In the genomic region with DNA sequence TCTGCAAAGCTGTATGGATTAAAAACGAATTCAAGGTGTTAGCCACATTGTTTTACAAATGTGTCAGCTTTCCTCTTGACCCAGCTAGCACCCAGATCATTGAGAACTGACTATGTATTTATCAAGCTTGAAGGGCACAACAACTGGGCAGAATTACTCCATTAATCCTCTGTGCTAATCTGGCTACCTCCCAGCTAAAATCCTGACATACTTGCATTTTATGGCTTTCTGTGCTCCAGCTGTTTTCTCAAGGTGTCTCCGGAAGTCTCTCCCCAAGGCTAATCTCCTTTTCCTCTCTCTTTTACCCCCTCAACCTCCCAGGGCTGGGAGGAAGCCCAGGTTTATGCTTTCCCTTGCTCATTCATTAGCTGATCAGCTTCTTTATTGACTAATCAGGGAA, we compare ENCODE assay signal across 26 mouse cellular contexts. TPM values are rescaled to one million over a fixed set of nuclear protein-coding genes. Genes with fewer than 3 reads are reported as not detected.
DNase-seq lines count a peak whose midpoint lies in the region; ATAC-seq and TF ChIP-seq lines count a peak whose summit lies in the region.
"Had no signal": no experiment of that assay in that cellular context is flagged by ENCODE, and none has a peak within 500 bp of the region (broad histone marks: within the 10 kb centered on the region; RNA-seq: fewer than 3 reads in every experiment).

No protein-coding gene starts in this region.

- 0 out of 2 replicates have a peak, but pooled peaks have one; percentile 35 for ATAC-seq in intestine, embryonic 15.5 days
- no peak for ATAC-seq in intestine, embryonic 16.5 days
- ATAC-seq: activated CD4-positive, CD25-positive, alpha-beta regulatory T cell, adult 4 months; CD4-positive, CD25-positive, alpha-beta regulatory T cell, adult 4 months; forebrain, embryonic 14.5 days; forebrain, embryonic 16.5 days; Patski had no signal

- no peak overlapping the region for H3K4me3 ChIP-seq in intestine, embryonic 15.5 days (replicated peaks)
- H3K4me3 ChIP-seq in intestine, embryonic 16.5 days (ENCODE audit: low read length): no peak overlapping the region
- 0 out of 2 replicates have a peak overlapping the region, but pooled peaks have one; percentile 2 for H3K4me3 ChIP-seq in E14TG2a.4 (replicated peaks; ENCODE audit: low read length)
- H3K4me3 ChIP-seq in hindbrain, embryonic 10.5 days: no peak overlapping the region
- H3K4me3 ChIP-seq: embryonic facial prominence, embryonic 10.5 days; embryonic facial prominence, embryonic 12.5 days; forebrain, embryonic 12.5 days had no signal

- H3K4me1 ChIP-seq in intestine, embryonic 15.5 days (replicated peaks): peaks cover 7% of the 10 kb centered on the region
- H3K4me1 ChIP-seq in intestine, embryonic 16.5 days (ENCODE audit: control insufficient read depth, insufficient read depth, low read length): peaks cover 11% of the 10 kb centered on the region
- peaks cover 54% of the 10 kb centered on the region for H3K4me1 ChIP-seq in E14TG2a.4 (replicated peaks; ENCODE audit: low read depth, low read length)
- peaks cover 5% of the 10 kb centered on the region; the same call in 1 of the 2 replicates for H3K4me1 ChIP-seq in hindbrain, embryonic 10.5 days (replicated peaks)
- H3K4me1 ChIP-seq: embryonic facial prominence, embryonic 12.5 days; forebrain, embryonic 12.5 days had no signal

- no peak overlapping the region for H3K4me2 ChIP-seq in intestine, embryonic 15.5 days (replicated peaks)
- H3K4me2 ChIP-seq in intestine, embryonic 16.5 days (ENCODE audit: low read depth, low read length): no peak overlapping the region
- H3K4me2 ChIP-seq: embryonic facial prominence, embryonic 12.5 days; forebrain, embryonic 12.5 days had no signal

- TF ChIP-seq CTCF in E14TG2a.4 (conservative IDR thresholded peaks at IDR 0.05; ENCODE audit: low read length): no peak

- intact Hi-C loops in heart, postnatal 14 days (cut with DNase I): no loop called here

- H3K27ac ChIP-seq in intestine, embryonic 15.5 days: no peak overlapping the region
- no peak overlapping the region for H3K27ac ChIP-seq in intestine, embryonic 16.5 days (ENCODE audit: low read length)
- H3K27ac ChIP-seq in hindbrain, embryonic 10.5 days: no peak overlapping the region
- H3K27ac ChIP-seq: embryonic facial prominence, embryonic 10.5 days; embryonic facial prominence, embryonic 12.5 days; forebrain, embryonic 12.5 days had no signal

- DNase-seq in ES-CJ7 (ENCODE audit: low read depth, low spot score): peak; percentile 51
- DNase-seq in ZHBTc4 (ENCODE audit: low read depth, low spot score): peak; percentile 74
- DNase-seq in Muller cell, postnatal 12 days (ENCODE audit: inconsistent ontology term): no peak
- no peak for DNase-seq in hindbrain, embryonic 10.5 days (ENCODE audit: low spot score)
- no peak for DNase-seq in heart, postnatal 14 days
- DNase-seq: adrenal gland, adult 8-10 months; adrenal gland, postnatal 14 days; adrenal gland, postnatal 36 days; B cell, adult 2 months; cerebellum, adult 11-12 months; cerebellum, adult 2 months; cerebellum, adult 9-10 months; cerebellum, postnatal 10 days; cerebellum, postnatal 25 days had no signal

- 45% methylated on average over 2 of the region's 2 CpGs for WGBS in intestine, embryonic 15.5 days
- 47% methylated on average over 2 of the region's 2 CpGs for WGBS in intestine, embryonic 16.5 days
- 76% methylated on average over 2 of the region's 2 CpGs for WGBS in hindbrain, embryonic 10.5 days

- no peaks in the 10 kb centered on the region for H3K27me3 ChIP-seq in intestine, embryonic 15.5 days (replicated peaks)
- no peaks in the 10 kb centered on the region for H3K27me3 ChIP-seq in intestine, embryonic 16.5 days (replicated peaks; ENCODE audit: control insufficient read depth, insufficient read depth, low read length)
- H3K27me3 ChIP-seq in E14TG2a.4 (ENCODE audit: insufficient read depth, low read length): no peaks in the 10 kb centered on the region
- no peaks in the 10 kb centered on the region for H3K27me3 ChIP-seq in hindbrain, embryonic 10.5 days (ENCODE audit: insufficient read depth, poor library complexity, severe bottlenecking)
- H3K27me3 ChIP-seq: CH12.LX; embryonic facial prominence, embryonic 12.5 days; Patski had no signal

- H3K9ac ChIP-seq in intestine, embryonic 15.5 days: no peak overlapping the region
- no peak overlapping the region for H3K9ac ChIP-seq in intestine, embryonic 16.5 days (ENCODE audit: low read depth, low read length)
- H3K9ac ChIP-seq: embryonic facial prominence, embryonic 12.5 days; forebrain, embryonic 12.5 days had no signal

- no peaks in the 10 kb centered on the region for H3K9me3 ChIP-seq in intestine, embryonic 15.5 days
- H3K9me3 ChIP-seq in intestine, embryonic 16.5 days (ENCODE audit: control insufficient read depth, low read length): no peaks in the 10 kb centered on the region
- peaks cover 7% of the 10 kb centered on the region for H3K9me3 ChIP-seq in E14TG2a.4 (ENCODE audit: low read length)
- H3K9me3 ChIP-seq in hindbrain, embryonic 10.5 days: no peaks in the 10 kb centered on the region
- H3K9me3 ChIP-seq: embryonic facial prominence, embryonic 10.5 days; embryonic facial prominence, embryonic 12.5 days; forebrain, embryonic 12.5 days had no signal

- H3K36me3 ChIP-seq in intestine, embryonic 15.5 days: no peaks in the 10 kb centered on the region
- H3K36me3 ChIP-seq in intestine, embryonic 16.5 days (ENCODE audit: control insufficient read depth, insufficient read depth, low read length): no peaks in the 10 kb centered on the region
- no peaks in the 10 kb centered on the region for H3K36me3 ChIP-seq in E14TG2a.4 (ENCODE audit: insufficient read depth, low read length)
- H3K36me3 ChIP-seq in hindbrain, embryonic 10.5 days: no peaks in the 10 kb centered on the region
- H3K36me3 ChIP-seq: embryonic facial prominence, embryonic 10.5 days; embryonic facial prominence, embryonic 12.5 days; forebrain, embryonic 12.5 days had no signal

RNA-seq across cellular contexts. Expression of a gene that starts 34.4 kb away (rescaled TPM):
- 59.3 and 64.8 TPM in 2 replicates for polyA plus RNA-seq in intestine, embryonic 15.5 days (2015; fragmentation: Nextera tagmentation; extraction: Ambion mirVana)
- polyA plus RNA-seq in intestine, embryonic 16.5 days (2015; fragmentation: Nextera tagmentation; extraction: Ambion mirVana): 63.2 and 63.5 TPM in 2 replicates
- polyA plus RNA-seq in hindbrain, embryonic 10.5 days (2016; fragmentation: Nextera tagmentation; extraction: Ambion mirVana): 90.0 and 116 TPM in 2 replicates
- 100 to 1,000 TPM; 117 to 139 TPM for total RNA-seq in heart, postnatal 14 days (2021)

Comparison
In these comparisons a context has a peak if more than half of its experiments do, and no peak if none do; other contexts are left out.
1. DNase-seq: peak in ES-CJ7 (single experiment) and ZHBTc4 (single experiment); none in Muller cell, postnatal 12 days (single experiment), hindbrain, embryonic 10.5 days (single experiment) and heart, postnatal 14 days (0 of 2).